Mouse (Mus musculus) granulocyte monocyte progenitor cell, adult 5-6 weeks (primary cell): ENCODE data around the gene Rab31. TPM values are rescaled to one million over a fixed set of nuclear protein-coding genes. Genes with fewer than 3 reads are reported as not detected.

Experiments used
- ATAC-seq: replicated peaks from 2 replicates; pipeline ENCODE4 v1.8.0; 2016; ENCODE audit warnings: mild to moderate bottlenecking, moderate TSS enrichment, inconsistent platforms; ENCODE audit not compliant: poor library complexity, severe bottlenecking
- total RNA-seq, 2 experiments: library from RNA; stranded (forward) in 1 of 2; stranded (reverse) in 1 of 2; fragments of 200-712, 200-1000 nt in 1 of 2; fragments of >200 nt in 1 of 2; fragmentation: Nextera tagmentation in 1 of 2; gene quantifications; 2 replicates each; pipeline ENCODE4 v1.2.3; 2014 to 2017

Gene Rab31
- total RNA-seq (2014; fragmentation: Nextera tagmentation) (48.3 and 56.7 TPM in 2 replicates), total RNA-seq (2017) (73.6 and 82.1 TPM in 2 replicates)

DNA sequence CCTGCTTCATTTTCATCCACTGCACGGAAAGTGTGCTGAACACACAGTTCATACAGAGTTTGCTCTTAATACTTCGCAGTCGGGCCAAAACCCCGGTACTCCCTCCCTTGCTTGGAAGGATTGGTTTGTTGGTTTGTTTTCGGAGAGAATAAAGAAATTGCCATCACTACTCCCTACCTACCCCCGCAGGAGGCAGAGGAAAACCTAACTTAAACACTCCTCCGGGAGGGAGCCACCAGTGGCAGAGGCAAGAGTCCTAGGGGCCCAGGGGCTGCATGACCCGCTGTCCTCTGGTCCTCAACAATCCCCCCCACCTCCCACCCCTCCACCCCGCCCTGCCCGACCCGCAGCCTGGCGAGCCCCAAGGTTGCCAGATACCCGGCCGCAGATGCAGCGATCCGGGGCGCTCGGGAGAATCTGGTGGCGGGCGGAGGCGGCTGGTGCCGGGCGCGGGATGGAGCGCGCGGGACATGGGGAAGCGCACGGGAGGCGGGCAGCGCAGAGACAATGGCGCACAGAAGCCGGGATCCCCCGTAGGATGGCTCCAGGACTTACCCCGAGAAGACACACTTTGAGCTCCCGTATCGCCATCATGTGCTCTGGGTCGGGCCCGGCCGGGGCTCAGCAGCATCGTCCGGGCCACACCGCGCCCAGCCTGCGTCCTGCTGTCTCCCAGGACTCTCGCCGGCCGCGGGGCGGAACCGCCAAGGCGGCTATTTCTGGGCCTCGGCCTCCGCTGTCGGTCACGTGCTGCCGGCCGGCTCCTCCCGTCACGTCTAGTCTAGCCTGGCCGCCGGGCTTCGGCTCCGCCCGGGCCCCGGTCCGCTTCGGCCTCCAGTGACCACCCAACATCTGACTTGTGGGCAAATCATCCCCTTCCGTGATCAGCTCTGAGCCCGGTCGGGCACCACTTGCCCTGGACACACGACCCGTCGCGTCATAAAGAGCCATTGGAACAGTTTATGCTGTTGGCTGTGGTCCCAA lies at the start of gene Rab31:
TSS of gene Rab31 (minus strand) at position 802 of the 984 bp plus-strand sequence.
- ATAC-seq = peak; percentile 40

DNA sequence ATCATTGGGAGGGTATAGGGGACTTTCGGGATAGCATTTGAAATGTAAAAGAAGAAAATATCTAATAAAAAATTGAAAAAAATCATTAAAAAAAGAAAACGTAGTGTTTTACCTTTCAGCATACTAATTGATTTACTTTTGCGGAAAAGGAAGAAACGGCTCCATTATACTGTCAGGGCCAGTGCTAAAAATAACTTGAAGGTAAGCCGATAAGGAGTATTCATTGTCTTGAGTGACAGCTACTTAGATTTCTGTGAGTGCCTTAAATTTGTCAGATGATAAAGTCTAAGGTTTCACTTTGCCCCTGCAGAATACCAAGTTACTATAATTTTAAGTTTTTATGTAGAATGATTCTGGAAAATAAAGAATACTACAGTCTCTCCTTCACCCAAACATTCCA lies 47.6 kb upstream of the Rab31 start:
- ATAC-seq = no peak

DNA sequence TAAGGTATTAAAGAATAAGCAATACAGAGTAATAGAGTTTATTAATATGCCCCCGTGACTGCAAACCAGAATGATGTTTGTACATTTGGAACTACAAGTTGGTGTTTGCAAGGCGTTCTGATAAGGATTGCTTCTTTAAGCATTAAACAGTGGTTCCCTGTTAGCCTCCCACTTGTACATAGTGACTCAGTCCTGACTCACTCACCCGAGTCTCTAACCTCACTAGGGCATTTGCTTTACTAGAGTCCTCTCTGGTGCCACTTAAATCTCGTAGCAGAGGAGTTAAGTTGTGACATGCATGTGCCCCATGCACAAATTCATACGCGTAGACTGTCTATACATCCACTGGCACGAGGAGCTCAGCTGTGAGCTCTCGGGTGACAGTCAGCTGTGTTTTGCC lies 41.2 kb upstream of the Rab31 start:
- ATAC-seq = no peak

DNA sequence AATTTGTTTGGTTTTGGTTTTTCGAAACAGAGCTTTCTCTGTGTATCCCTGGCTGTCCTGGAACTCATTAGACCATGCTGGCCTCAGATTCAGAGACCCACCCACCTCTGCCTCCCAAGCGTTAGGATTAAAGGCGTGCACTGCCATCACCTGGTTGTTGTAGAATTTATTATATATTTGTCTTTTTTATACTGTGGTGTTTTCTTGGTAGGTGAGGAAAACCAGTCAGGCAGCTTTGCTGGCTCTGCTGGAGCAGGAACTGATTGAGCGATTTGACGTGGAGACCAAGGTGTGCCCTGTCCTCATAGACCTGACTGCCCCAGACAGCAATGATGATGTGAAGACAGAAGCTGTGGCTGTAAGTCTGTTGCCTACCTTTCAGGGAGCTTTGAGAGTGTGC lies 38.5 kb upstream of the Rab31 start:
- ATAC-seq = no peak

DNA sequence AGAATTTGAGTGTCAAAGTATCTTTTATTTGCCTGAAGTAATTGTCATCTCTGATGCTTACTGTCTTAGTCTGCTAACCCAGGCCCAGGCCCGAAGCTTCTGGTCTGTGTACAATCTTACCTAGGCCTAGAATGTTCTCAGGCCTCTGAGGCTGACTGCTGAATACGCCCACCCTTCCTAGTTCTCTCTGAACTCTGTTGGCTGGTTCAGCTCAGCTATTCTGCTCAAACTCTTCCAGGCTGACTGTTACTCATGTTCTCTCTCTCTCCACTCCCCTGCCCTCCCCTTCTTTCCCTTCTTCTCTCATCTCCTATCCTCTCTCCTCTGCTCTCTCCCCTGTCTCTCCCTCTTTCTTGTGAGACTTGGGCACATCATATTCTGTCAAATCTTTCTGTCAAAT lies 33.9 kb upstream of the Rab31 start:
- ATAC-seq = no peak

DNA sequence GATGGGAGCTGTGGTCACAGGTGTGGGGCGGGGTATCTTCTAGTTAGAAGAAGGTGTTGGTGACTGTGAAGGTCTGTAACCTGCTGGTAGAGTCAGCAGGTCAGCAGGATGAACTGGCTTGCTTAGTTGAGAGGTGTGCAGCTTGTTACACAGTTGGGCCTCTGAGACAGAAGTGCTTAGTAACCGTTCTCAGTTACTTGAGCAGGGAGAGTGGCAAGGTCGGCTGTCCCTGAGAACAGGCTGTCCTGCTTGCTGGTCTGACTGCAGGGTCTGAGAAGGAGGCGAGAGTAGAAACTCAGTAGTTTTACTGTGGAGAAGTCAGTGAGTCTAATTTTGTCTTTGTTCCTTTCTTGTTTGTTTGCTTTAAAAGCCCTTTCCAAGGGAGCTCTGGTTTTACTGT lies 33.4 kb upstream of the Rab31 start:
- ATAC-seq = no peak

DNA sequence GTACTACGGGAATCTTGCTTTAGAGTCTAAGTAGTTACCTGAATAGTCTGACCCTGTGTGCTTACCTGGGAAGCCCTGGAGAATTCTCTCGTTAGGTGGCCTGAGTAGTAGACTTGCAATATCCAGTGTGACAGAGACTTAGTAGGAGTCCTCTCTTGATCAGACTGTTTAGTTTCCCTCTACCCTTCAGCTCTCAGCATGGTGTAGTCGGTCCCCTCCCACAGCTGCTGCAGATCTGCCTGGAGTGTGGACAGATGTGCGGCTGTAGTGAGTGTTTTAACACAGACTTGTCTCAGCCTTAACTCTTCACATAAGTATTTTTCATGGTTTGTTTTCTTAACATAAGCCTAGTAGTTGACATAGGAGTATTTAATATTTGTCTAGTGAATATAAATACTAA lies 29.5 kb upstream of the Rab31 start:
- no peak for ATAC-seq

DNA sequence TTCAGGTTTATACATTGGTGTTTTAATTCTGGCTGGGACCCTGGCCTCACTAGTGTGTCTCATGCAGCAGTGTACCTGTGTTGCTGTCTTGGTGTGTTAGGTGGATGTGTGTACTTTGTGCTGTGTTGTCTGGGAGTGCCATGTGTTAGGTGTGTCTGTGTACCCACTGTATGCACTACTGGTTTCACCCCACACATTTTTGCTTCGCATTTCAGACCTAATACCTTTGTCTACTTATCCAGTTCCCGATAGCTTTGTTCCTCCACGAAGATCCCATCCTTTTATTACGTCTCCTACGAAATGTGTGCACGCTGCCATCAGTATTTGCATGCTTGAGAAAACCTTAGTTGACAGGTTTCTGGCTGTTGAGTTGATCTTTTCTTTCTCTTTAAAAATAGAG lies 27.9 kb upstream of the Rab31 start:
- ATAC-seq = no peak

DNA sequence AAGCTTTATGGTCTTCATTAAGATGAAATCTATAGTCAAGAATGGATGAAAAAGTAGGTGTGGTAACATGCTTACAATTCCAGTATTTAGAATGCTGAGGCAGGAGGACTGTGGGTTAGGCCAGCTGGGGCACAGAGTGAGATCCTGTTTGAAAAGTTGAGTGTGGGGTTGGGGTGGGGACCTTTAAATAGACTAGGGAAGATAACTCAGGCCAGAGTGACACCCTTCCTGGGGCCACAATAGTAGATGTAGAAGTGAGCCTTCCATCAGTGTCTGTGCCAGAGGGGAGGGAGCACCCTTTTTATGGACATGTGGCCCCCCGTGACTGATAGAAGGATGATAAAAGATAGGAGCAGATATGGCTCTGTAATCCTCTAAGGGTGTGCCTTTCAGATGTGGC lies 26.8 kb upstream of the Rab31 start:
- no peak for ATAC-seq

DNA sequence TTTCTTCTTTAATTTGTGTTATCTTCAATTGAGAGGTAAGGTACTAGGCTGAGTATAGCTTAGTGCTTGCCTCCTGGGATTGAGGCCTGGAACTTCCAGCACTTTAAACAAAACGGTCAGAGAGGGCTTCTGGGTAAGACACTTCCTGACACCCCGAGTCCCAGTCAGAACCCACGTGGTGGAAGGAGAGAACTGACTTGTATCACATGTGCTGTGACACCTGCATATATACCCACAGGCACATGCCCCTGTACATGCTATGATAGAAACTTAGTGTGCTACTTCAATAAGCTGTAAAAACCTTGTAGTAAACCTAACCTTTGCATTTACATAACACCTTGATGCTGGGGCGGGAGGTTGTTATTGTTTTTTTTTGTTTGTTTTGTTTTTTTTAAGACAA lies 25.9 kb upstream of the Rab31 start:
- no peak; the same call in 1 of the 2 replicates for ATAC-seq

DNA sequence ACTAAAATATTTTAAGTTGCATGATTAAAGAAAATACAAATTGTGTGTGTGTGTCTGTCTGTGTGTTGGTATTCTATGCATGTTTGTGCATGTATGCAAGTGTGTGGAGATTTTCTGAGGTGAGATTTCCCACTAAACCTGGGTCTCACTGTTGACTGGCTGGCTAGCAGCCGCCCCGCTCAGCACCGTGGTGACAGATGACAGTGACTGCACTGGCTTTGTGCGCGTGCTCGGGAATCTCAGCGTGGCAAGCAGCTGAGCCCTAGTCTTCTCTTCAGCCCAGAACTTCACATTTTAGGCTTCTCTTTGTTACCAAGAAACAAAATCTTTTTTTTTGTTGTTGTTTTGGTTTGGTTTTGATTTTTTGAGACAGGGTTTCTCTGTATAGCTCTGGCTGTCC lies 23.5 kb upstream of the Rab31 start:
- ATAC-seq = no peak

DNA sequence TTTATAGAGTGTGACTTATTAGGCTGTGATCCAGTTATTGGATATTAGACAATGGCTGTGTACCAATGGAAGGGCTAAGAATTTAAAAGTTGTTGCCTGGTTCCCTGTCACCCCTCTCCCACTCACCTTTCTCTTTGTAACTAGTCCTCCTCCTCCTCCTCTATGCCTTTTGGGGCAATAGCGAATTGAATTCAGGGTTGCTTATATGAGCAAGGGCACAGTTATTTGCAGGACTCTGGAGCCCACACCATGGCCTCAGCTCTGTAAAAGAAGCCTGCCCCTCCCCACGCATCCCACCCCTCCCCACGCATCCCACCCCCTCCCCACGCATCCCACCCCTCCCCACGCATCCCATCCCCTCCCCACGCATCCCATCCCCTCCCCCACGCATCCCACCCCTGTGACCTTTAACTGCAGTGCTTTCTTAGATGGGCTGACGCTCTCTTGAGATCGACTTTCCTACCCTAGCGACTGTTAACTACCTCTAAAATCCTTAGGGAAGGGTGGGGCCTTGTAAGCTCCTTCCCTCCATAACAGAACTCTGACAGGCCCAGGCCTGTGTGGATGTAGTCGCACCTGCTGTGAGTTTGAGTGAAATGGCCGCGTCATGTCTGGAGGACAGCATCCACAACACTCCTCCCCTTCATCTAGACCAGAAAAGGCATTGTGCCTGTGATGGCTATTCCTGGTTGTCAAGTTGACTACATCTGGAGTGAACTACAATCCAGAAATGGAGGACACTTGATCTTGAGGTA lies 21.7 kb upstream of the Rab31 start:
- ATAC-seq = no peak

DNA sequence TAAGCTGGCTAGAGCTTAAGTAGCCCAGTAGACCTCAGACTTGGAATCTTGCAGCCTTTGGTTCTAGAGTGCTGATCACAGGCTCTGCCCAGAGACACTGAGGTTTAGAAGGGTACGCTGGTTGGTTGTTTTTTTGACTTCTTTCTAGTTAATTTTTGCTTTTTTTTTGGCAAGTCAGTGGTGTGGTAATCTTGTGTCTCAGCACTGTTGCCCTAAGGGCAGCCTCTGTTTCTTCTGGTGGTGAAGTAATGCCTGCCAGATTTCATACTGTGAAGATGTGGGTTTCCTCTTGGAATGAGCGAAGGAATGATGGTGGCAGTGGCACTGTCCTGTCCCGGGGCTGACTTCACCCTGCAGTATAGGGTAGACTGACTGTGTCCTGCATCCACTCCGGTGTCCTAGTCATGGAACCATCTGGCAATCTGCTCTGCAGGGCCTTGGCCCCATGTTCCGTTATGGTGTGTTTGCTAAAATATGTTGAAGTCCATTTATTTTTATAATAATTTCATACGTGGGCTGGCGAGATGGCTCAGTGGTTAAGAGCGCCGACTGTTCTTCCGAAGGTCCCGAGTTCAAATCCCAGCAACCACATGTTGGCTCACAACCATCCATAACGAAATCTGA lies 20.9 kb upstream of the Rab31 start:
- ATAC-seq = no peak

DNA sequence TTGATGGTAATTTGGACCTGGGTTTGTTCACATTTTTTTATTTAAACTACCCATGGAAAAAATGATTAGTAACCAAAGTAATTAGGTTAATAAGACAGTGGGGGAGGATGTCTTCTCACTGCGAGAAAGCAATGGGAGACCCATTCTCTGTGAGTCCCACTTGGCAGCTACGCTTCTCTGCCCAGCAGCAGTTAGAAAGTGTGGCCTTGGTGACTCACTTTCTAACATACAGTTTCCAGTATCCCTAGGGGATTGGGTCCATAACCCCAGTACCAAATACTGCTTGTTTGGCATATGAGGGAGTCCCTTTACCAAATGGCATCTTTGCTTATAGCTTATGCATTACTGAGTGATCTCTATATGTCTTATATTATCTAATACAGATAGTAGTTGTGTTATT lies 18.6 kb upstream of the Rab31 start:
- no peak for ATAC-seq

DNA sequence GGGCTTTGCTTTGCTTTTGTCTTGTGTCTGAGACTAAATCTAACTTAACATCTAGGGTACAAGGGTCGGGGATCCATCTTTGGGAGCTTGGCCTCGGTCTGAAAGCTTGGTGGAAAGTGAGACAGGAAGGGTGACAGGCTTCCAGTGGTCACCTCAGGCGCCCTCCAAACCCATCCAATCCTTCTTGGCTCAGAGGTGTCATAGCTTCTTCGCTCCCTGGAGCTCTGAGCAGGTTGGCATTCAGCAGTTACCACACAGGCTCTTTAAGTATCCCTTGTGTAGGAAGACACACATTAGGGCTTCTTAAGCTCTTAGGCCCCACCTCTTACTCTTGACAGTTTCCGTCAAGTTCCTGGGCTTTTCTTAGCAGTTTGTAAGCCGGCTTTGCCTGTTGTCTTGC lies 17.0 kb upstream of the Rab31 start:
- no peak for ATAC-seq

DNA sequence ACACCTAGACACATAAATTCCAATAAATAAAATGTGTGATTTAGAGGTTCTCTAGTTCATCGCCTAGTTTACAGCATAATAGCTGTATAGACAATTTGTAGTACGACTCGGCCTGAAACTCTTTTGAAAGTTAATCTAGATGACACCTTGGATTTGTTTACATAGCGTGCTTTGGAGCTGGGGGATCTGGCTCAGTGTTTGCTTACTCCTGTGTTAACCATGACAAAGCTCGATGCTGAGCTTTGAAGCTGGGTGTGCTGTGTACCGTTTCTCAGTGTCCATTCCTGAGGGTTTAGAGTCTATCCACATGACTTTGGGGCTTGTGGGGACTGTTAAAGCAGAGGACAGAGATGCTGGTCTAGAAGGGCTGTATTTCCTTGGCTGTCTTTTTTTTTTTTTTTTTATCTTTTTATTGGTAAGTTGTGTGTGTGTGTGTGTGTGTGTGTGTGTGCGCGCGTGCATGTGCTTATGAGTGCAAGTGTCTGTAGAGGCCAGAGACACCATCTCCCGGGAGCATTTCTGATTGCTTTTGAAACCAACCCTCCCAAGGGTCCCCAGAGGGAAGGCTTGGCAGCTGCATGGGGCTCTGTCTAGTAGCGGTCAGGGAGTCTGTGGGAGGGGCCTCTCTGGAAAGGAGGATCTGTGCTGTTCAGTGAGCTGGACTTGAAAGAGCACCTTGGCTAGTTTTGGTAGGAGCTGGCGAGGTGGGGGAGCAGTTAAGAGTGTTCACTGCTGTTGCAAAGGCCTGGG lies 16.2 kb upstream of the Rab31 start:
- no peak for ATAC-seq

DNA sequence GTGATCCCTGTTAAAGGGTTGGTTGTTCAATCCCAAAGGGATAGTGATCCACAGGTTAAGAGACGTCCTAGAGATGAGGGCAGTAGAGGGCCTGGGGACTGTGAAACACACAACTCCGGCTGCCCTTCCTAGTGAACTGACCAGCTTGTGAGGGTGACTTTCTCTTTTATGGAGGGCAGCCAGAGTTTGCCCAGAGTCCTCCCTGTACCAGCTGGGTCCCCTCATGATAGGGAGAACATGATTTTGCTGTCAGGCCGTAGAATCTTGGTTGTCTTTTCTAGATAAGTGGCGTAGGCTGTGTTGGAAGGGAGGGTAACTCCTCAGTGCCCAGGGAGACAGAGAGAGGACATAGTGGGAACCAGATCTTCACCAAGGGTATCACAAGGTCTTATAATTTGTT lies 14.7 kb upstream of the Rab31 start:
- ATAC-seq = no peak

DNA sequence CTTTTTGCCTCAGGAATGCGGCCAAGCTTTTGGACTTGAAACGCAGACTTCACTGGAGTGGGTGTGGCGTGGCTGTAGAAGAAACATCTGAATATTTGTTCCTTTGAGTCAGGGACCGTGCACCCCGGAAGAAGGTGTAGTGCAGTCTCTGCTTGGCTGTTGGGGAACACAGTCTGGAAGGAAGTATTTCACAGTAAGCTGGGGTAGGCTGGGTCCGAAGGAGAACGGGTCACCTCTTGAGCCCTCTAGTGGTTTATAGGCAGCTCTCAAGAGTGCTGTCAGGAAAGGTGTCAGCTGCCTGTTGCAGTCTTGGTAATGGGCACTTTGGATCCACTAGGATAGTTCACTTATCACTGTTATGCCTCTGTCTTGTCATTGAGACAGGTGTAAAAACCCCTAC lies 13.7 kb upstream of the Rab31 start:
- ATAC-seq = peak; percentile 44

DNA sequence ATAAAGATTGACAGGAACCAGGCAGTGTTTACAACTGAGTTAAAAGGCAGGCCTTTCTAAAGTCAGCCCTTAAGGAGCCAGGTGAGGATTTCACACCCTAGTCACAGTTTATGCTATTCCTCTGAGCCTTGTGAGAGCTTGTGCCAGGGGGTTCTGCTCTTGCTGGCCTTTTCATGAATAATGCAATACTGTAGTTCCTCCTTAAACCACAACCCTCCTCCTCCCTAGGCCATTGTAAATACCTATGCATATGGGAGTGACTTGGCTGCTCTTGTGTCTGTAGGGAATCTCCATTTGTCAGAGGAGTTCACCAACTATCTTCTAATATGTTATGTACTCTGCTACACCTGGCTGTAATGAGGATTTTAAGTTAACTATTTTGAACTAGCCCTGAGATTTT lies 13.2 kb upstream of the Rab31 start:
- ATAC-seq = no peak

DNA sequence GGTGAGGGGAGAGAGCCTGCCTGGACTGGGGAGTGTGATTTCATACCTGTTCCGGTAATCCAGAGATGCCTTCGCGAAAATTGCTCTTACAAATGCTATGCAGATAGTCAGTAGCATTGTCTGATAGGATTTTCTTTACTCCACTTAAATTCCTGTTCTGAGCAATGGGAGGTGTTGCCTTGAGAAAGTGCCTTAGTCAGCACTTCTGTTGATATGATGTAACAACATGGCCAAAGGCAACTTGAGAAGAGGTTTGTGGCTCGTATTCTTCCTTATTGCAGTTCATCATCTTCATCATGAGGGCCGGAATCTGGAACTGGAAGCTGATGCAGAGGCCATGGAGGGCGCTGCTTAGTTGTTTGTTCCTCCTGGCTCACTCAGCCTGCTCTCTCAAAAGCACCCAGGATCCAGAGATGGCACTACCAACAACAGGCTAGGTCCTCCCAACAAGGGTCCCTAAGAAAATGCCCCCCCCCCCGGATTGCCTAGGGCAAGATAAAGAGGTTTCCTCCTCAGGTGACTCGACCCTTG lies 12.1 kb upstream of the Rab31 start:
- peak; percentile 49 for ATAC-seq
